Mouse (Mus musculus): ENCODE measurements around the gene B2m.

Gene B2m

GRCm38 (mm10) chr2:122149716-122150115 lies 2.2 kb downstream of the B2m start:
- no peak for DNase-seq (ENCODE audit: low spot score)

GRCm38 (mm10) chr2:122151221-122151620 lies 3.7 kb downstream of the B2m start:
- no peak for DNase-seq (ENCODE audit: low spot score)

- no peak for DNase-seq (ENCODE audit: low spot score)
Observed at GRCm38 (mm10) chr2:122152850-122153249, 5.4 kb downstream of the B2m start.

DNA sequence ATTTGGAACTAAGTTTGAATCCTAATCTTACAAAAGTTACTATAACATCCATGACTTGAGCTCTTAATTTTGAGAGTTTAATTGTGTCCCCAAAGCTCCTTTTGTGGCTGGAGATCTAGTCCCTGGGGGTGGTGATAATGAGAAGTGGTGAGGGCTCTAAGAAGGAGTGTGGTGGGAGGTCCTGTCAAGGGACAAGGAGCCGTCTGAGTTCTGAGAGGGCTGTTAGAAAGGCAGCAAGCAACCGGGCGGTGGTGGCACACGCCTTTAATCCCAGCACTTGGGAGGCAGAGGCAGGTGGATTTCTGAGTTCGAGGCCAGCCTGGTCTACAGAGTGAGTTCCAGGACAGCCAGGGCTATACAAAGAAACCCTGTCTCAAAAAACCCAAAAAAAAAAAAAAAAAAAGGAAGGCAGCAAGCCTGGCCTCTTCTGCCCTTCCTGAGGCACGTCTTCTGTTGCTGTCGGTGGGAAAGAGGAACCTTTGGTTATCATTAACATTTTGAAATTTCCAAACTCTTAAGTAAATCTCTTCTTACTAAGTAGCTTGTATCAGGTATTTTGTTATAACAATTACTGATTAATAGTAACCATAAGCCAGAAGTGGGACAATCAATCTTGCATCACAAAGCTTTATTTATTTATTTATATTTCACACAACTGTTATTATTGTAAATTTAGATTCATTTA lies 6.3 kb downstream of the B2m start:
- no peak for DNase-seq (ENCODE audit: low spot score)

- DNase-seq (ENCODE audit: low spot score): no peak
Observed at GRCm38 (mm10) chr2:122154479-122154878, 7.0 kb downstream of the B2m start.

DNA sequence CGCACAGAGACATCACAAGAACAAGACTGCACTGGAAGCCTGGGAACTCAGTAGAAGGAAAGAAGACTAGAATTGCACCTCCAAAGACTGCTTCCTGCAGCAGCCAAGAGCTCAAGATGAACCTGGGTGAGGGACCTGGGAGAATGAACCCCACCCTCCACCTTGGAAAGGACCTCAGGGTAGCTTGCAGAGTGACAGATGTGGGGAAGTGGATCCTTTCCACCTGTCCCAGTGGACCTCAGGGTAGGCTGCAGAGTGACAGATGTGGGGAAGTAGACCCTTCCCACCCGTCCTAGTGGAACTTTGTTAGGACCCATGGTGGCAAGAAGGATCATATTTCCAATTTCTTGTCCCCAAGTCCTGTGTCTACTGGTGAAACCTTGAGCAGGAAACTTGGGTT lies 7.8 kb downstream of the B2m start:
- no peak for DNase-seq (ENCODE audit: low spot score)

DNA sequence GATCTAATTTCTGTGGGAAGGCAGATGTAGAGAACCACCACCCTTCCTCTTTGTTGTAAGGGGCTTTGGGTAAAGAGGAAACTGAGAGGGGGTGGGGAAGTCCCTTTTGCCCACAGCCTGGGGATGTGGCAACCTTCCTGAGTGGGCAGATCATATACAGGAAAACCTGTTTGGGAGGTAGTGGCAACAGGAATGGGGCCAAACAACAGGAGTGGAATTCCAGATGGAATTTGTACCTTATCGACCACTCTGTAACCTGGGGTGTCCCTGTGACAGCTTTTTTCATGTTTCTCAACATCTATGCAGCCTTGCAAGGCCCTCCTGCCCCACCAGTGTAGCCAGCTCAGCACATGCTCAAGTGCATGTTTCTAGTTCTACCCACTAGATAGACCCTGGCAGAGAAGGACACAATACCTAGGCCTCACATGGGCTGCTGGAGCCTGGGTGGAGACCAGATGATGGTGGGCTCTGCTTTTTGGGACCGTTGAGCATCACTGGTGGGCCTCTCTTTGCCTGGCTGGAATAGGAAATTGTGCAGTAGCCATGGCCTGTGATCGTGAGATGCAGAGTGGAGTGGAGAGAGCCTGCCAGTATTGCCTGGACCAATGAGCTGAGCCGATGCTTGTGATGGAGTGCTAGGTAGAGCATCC lies 8.7 kb downstream of the B2m start:
- DNase-seq (ENCODE audit: low spot score): no peak

DNA sequence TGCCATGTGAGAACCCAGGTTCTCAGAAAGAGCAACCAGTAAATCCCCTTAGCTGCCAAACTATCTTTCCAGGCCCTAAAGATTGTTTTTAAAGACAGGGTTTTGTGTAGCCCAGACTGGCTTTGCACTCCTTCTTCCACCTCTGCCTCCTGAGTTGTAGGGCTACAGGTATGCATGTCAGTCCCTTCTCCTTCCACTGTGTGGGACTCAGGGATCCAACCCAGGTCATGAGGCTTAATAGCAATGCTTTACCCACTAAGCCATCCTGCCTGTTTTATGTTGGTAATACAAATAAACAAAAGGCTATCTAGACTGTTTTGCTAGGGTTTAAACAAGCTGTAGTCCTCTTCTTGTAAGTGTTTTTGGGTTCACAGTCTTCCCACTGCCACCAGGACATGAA lies 10.1 kb downstream of the B2m start:
- DNase-seq (ENCODE audit: low spot score): no peak

DNA sequence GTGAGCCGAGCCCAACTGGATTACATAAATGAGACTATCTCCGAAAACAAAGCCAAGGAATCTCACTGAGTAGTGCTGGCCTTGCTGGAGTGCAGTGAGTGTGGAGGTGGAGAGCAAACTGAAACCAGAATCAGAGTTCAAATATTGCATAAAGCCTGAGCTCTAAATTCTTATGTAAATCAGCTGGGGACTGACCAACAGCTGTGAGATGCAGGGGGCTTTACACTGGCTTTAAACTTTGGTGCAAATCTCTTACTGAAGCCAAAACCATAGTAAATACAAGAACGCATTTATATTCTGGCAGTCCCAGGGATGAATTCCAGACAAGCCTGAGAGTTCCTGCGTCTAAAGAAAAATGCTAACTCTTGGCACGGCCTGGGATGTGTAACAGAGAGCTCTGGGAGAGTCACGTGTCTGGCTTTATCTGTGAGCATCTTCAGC lies 10.9 kb downstream of the B2m start:
- DNase-seq (ENCODE audit: low spot score): no peak

GRCm38 (mm10) chr2:122159667-122160066 lies 12.2 kb downstream of the B2m start:
- DNase-seq (ENCODE audit: low spot score): no peak

DNA sequence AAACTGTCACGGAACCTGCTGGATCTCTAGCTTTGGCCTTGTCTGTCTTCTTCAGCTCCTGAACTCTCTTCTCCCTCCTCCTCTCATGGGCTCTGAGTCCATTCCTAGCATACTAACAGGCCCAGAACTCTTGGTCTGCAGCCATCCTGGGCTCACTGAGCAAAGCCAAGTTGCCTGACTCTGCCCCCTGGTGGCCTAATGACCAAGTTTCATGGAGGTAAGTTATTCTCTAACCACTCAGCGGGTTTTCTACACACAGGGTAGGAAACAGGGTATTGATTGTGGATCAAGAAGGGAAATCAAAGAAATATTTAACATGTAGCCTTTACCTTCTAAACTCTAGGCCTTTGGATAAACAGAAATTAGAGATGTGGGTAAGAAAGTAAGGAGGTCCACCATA lies 13.2 kb downstream of the B2m start, which contains the start of gene Trim69:
Trim69 (plus strand) TSS at position 21 of the 400 bp plus-strand sequence.
- peak; percentile 92 for DNase-seq (ENCODE audit: low spot score)

- DNase-seq (ENCODE audit: low spot score): no peak
Observed at GRCm38 (mm10) chr2:122161542-122161941, 14.1 kb downstream of the B2m start.

GRCm38 (mm10) chr2:122162529-122162928 lies 15.0 kb downstream of the B2m start:
- DNase-seq (ENCODE audit: low spot score): no peak

DNA sequence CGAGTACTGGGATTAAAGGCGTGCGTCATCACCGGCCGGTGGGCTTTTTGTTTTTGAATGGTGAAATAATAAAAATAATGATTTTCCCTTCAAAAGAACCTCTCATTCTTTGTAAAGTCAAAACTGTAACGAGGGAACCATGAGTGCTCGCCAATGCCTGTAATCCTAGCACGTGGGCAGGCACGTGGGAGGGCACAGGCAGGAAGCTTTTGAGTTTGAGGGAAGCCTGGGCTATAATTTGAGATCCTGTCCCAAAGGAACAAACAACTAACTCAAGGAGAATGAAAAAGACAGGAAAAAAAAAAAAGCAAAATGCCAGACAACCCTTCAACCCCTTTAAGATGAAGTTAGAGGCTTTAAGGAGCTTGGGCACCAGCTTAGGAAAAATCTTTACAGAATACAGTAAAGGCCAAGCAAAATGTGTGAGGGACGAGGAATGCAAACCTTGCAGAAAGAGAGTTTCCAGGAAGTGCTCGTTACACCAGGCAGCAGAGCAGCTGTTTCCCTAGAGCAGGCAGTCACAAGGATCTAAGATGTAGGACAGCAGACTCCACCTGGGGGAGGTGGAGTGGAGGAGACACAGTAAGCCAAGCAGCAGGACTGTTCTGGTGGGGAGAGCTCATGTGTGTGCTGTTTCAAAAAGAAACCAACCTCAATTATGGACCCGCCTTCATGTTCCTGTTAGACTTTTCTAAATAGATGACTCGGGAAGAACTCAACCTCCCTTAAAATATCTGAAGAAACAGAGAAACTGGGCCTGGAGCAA lies 16.1 kb downstream of the B2m start:
- no peak for DNase-seq (ENCODE audit: low spot score)

DNA sequence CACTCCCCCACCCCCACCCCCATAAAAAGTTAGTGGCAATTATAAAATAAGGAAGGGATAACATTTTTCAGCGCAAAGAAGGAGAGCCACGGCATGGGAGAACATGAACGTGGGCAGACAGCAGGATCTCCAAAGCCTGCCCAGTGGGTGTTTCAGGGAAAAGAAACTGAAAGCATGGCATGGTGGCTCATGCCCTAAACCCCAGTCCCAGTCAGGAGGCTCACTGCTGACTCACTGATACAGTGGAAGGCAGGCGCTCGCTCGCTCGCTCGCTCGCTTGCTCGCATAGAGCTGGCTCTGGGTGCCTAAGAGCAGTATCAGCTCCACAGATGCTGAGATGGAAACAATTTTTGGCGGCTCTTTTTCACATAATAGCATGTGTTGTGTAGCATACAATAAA lies 16.8 kb downstream of the B2m start:
- DNase-seq (ENCODE audit: low spot score): no peak

GRCm38 (mm10) chr2:122171292-122171691 lies 23.8 kb downstream of the B2m start:
- DNase-seq (ENCODE audit: low spot score): no peak

- no peak for DNase-seq (ENCODE audit: low spot score)
Observed at GRCm38 (mm10) chr2:122172188-122172587, 24.7 kb downstream of the B2m start.

- no peak for DNase-seq (ENCODE audit: low spot score)
Observed at GRCm38 (mm10) chr2:122180051-122180822, 32.8 kb downstream of the B2m start.

GRCm38 (mm10) chr2:122185086-122185485 lies 37.6 kb downstream of the B2m start:
- DNase-seq (ENCODE audit: low spot score): no peak

DNA sequence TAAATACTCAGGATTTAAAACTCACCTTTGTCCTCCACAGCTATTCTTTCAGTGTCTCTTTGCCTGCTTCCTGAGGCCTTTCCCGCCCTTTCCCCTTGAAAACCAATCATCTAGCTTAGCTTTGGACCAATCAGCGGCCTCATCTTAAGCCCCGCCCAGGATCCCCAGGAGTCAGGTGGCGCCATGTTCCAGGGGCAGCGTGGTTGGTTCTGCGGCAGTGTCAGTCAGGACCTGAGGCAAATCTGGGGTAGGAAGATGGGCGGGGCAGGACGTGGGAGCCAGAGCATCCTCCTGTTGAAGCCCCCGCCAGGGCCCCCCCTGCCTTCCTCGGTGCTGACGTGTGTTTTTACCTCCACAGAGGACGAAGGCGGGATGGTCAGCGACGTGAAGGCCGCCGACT lies 38.6 kb downstream of the B2m start, which contains the start of the genes Patl2 and Terb2:
Patl2 (minus strand) TSS at position 84 of the 400 bp plus-strand sequence.
Terb2 (plus strand) TSS at position 167 of the 400 bp plus-strand sequence.
- no peak for DNase-seq (ENCODE audit: low spot score)

- no peak for DNase-seq (ENCODE audit: low spot score)
Observed at GRCm38 (mm10) chr2:122186751-122187150, 39.3 kb downstream of the B2m start.

- no peak for DNase-seq (ENCODE audit: low spot score)
Observed at GRCm38 (mm10) chr2:122191849-122192248, 44.4 kb downstream of the B2m start.

Measured in embryo, embryonic 10 days (tissue).